14 mouse cellular contexts compared by ENCODE assay signal in the genomic region with DNA sequence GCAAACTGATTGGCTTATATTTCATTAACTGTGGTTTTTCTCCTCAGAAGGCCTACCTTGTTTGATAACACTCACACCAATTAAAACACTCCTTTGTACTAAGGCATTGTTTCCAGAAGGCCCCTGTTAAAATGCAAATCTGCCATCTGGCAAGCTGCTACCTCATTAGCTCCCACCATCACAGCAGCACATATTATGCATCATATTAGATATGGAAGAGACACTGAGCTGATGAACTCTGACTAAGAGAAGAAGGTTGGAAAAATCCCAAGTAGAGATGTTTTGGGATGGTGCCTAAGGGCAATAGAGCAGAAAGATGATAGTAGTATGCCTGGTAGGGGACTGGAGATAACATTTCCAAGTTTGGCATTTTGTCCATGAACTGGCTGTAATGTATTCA.
A peak's percentile ranks its signal among the peaks of the same experiment; 100 is the strongest.
DNase-seq lines count a peak whose midpoint lies in the region; ATAC-seq lines count a peak whose summit lies in the region.
"Had no signal": no experiment of that assay in that cellular context is flagged by ENCODE, and none has a peak within 500 bp of the region (broad histone marks: within the 10 kb centered on the region; RNA-seq: fewer than 3 reads in every experiment).

No protein-coding gene starts in this region.

- H3K36me3 ChIP-seq in forebrain, embryonic 16.5 days (ENCODE audit: control insufficient read depth, insufficient read depth) = no peaks in the 10 kb centered on the region
- H3K36me3 ChIP-seq in midbrain, embryonic 13.5 days = no peaks in the 10 kb centered on the region
- H3K36me3 ChIP-seq: lung, embryonic 15.5 days had no signal

- DNase-seq in cerebellum, postnatal 10 days = peak; percentile 73 to 78
- DNase-seq in cerebellum, adult 11 months = no peak
- DNase-seq in 3T3-L1 (ENCODE audit: low read depth, low spot score) = peak; percentile 8
- DNase-seq in Muller cell, postnatal 12 days (ENCODE audit: inconsistent ontology term) = no peak
- no peak for DNase-seq in cerebellum, postnatal 36 days
- DNase-seq in lung, postnatal 4 days = no peak
- DNase-seq: heart, adult 2 months; kidney, adult 8-10 months; spleen, adult 18-20 months had no signal

- H3K27ac ChIP-seq in forebrain, embryonic 16.5 days (ENCODE audit: low read length) = no peak overlapping the region
- no peak overlapping the region for H3K27ac ChIP-seq in midbrain, embryonic 13.5 days
- H3K27ac ChIP-seq: heart, adult 2 months; lung, embryonic 15.5 days had no signal

- H3K4me1 ChIP-seq in forebrain, embryonic 16.5 days (replicated peaks; ENCODE audit: control insufficient read depth, insufficient read depth, low read length) = peaks cover 3% of the 10 kb centered on the region; the same call in 1 of the 2 replicates
- H3K4me1 ChIP-seq in midbrain, embryonic 13.5 days (replicated peaks) = 0 out of 2 replicates have a peak, but pooled peaks cover 4% of the 10 kb centered on the region
- H3K4me1 ChIP-seq: lung, embryonic 15.5 days had no signal

- no peak overlapping the region for H3K4me2 ChIP-seq in forebrain, embryonic 16.5 days (ENCODE audit: low read length)
- H3K4me2 ChIP-seq in midbrain, embryonic 13.5 days (replicated peaks) = no peak overlapping the region
- H3K4me2 ChIP-seq: liver, embryonic 11.5 days; lung, embryonic 15.5 days had no signal

- no peak overlapping the region for H3K9ac ChIP-seq in forebrain, embryonic 16.5 days (replicated peaks; ENCODE audit: low read depth, low read length)
- H3K9ac ChIP-seq in midbrain, embryonic 13.5 days (replicated peaks) = no peak overlapping the region
- H3K9ac ChIP-seq: lung, embryonic 15.5 days had no signal

- ATAC-seq in forebrain, embryonic 16.5 days = peak; percentile 91
- peak; percentile 94 for ATAC-seq in midbrain, embryonic 13.5 days
- ATAC-seq: Patski had no signal

- no peaks in the 10 kb centered on the region for H3K27me3 ChIP-seq in forebrain, embryonic 16.5 days (replicated peaks; ENCODE audit: control insufficient read depth, insufficient read depth, low read length)
- H3K27me3 ChIP-seq in midbrain, embryonic 13.5 days = no peaks in the 10 kb centered on the region
- H3K27me3 ChIP-seq: lung, embryonic 15.5 days; Patski had no signal

- no peak overlapping the region for H3K4me3 ChIP-seq in forebrain, embryonic 16.5 days (replicated peaks; ENCODE audit: low read length)
- H3K4me3 ChIP-seq in midbrain, embryonic 13.5 days (replicated peaks) = no peak overlapping the region
- H3K4me3 ChIP-seq: heart, adult 2 months; lung, embryonic 15.5 days had no signal

- H3K9me3 ChIP-seq in forebrain, embryonic 16.5 days (ENCODE audit: control insufficient read depth, low read length) = no peaks in the 10 kb centered on the region
- H3K9me3 ChIP-seq in midbrain, embryonic 13.5 days = no peaks in the 10 kb centered on the region
- H3K9me3 ChIP-seq: lung, embryonic 15.5 days had no signal

Comparison
In these comparisons a context has a peak if more than half of its experiments do, and no peak if none do; other contexts are left out.
1. DNase-seq: peak in cerebellum, postnatal 10 days (2 of 2) and 3T3-L1 (single experiment); none in cerebellum, adult 11 months (single experiment), Muller cell, postnatal 12 days (single experiment), cerebellum, postnatal 36 days (0 of 2) and lung, postnatal 4 days (0 of 2).